Mouse (Mus musculus) urinary bladder, adult 18-20 months (tissue): Measurements from ENCODE around the gene Syt17.
A peak's percentile ranks its signal among the peaks of the same experiment; 100 is the strongest.

ENCODE experiments used
- DNase-seq, 2 experiments: peaks; one replicate each; pipeline ENCODE4 v3.0.0; 2022; ENCODE audit warnings: low spot score in 2 of 2, mixed read lengths in 2 of 2

The Syt17 gene

DNA sequence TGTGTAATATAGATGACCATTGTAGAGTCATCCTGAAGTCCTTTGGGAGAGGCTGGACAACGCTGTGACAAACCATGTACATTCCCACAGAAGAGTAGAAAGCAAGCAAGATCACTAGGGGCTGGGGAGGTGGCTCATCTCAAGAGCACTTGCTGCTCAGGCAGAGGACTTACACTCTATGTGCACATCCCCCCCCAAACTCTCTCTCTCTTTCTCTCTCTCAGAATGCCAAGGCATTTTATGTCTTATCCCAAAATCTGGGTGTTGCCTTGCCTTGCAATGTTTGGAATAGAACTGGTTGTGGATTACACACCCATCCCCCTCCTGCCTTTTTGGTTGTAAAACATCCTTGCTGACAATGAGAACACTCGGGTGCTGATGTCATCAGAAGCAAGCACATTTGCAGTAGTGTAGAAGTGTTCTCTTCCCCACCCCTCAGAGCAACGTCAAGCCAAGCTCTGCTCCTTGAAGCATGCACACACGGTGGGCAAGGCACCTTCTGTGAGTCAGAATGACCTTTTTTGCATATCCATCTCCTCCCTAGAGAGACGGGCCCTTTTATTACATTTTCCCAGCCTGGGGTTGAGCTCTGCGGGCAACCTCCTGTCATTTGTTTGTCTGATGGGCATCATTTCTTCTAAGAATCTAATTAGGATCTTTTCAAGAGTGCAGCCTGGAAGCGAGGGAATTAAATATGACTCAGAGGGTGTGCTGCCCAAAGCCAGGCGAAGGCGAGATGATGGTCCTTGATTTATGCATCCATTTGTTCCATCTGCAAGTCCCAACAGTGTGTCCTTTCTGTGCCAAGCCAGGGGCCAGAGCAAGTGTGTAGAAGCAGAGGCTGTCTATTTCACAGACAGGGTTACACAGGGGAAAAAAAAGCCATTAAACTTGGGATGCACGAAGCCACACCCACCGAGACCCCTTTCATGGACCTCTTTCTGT is 15.1 kb upstream of the Syt17 start:
- no peak for DNase-seq

DNA sequence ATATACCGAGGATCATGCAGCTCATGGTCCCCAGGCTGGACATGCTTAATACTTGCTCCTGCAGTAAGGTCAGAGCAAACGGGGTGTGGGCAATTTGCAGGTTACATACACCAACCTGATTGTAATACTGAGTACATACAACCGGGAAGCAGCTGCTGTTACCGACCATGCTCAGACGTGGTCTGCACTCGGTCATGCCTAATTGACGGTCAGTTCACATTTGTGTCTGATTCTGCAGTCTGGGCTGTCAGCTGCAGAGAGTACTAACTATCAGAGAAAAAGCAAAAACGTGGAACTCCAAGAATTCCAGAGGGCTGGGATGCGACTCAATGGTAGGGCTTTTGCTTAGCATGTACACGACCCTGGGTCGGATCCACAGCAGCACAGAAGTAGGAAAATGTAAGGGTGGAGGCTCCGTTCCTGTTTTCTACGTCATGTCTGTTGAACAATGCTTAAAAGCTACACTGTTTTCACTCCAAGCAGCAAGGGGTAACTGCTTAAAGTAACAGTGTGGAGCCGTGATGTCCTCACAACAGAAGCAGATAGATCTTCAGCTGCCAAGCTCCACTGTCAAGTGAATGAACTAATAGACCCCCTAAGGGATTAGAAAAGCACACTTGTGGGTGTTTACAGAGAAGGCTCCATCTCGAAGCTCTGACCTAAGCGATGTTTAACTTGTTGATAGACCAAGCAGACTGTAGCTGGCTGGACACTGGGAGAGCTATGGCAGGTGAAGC is 13.5 kb upstream of the Syt17 start:
- no peak for DNase-seq

- no peak for DNase-seq
Measured at GRCm38 (mm10) chr7:118453722-118454121, 5.7 kb upstream of the Syt17 start.

GRCm38 (mm10) chr7:118452940-118453339 is 4.9 kb upstream of the Syt17 start:
- no peak for DNase-seq

DNA sequence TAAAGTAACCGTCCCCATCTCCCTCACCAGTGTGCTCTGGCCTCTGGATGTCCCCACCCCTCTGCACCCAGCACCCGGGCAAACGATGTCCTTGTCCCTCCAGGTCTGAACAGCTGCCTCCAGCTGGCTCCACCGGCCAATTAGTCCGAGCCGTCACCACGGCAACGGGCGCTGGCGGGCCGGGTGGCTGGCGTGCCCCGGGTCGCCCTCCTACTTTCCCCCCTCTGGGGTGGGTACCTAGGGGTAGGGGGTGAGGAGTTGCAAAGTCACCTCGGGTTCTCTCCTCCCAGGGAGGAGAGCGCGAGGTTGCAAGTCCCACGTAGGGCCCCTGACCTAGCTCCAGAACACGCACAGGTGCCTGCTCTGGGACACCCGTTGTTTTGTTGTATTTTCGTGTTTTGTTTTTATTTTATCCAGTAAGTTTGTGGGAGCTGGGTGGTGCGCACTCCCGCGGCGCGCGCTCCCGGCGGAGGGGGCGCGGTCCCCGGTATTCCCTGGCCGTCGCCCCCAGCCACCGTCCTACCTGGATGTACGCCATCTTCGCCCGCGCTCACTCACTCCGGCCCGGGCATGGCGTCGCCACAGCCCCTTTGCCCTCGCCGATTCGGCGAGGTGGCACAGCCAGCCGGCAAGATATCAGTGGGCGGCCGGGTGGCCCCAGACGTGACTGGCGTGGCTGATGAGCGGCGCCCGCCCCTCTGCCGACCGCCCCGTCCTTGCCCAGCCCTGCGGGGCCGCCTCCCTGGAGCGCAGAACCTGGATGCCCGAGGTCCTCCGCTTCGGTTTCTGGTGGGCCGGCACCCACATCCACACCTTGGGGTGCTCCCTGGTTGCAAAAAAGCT is 510 bp downstream of the Syt17 start:
- peak in 1 of 2 experiments; percentile 39 for DNase-seq

DNA sequence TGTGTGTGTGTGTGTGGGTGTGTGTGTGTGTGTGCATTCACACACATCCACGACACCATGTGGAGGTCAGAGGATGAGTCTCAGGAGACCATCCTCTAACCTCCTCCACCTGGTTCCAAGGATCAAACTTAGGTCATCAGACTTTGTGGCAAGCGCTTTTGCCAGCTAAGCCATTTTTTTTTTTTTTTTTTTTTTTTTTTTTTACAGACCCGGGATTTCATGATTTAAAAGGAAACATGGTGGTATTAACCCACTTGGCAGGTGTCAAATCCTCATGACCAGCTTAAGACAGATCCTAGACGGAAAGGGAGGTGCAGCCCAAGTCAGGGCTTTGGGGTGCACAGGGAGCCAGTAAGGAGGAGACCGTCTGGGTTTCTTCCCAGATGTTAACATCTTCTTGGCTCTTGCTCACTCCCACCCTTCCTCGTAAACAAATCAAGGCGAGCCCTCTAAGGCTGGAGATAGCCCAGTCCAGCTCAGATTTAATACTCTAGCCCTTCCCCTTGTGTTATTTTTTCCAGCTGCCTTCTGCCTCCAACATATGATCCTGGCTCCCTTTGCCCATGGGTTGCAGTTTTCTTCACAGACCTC is 4.0 kb downstream of the Syt17 start:
- peak in 1 of 2 experiments; percentile 16 for DNase-seq

DNA sequence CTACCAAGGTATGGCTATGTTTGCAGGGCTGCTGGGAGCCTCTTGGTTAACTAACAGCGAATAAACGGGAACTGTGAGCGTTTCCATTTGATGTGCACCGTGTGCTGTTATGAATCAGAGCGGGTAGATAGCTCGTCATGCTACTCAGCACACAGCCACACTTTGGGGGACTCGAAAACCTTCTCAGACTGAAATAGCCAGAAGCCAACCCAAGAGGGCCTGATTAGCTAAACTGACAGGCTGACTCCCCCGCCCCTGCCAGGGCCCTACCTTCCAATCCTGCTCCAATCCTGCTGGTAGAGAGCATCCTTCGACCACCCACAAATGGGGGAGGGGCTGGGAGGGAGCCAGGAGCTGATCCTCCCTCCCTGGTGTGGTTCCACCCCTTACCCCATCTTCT is 4.7 kb downstream of the Syt17 start:
- no peak for DNase-seq

GRCm38 (mm10) chr7:118441535-118441934 is 6.5 kb downstream of the Syt17 start:
- DNase-seq = no peak

GRCm38 (mm10) chr7:118437101-118437802 is 10.8 kb downstream of the Syt17 start:
- no peak for DNase-seq

DNA sequence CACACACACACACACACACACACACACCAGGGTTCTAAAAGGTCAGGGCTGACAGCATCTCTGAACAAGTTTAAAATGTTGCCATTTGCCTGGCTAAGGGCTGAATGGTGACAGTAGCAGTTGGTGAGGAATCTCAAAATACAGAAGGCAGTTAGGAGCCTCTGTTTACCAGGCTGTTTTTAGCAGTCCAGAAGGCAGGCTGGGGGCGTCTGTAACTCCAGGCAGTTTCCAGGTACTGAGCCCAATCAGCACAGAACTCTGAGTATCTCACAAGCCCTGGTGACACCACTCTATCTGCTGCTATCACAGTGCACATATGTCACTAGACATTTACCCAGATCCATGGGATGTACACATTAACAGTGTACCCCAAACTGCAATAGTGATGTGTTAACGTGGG is 19.1 kb downstream of the Syt17 start:
- DNase-seq = no peak

DNA sequence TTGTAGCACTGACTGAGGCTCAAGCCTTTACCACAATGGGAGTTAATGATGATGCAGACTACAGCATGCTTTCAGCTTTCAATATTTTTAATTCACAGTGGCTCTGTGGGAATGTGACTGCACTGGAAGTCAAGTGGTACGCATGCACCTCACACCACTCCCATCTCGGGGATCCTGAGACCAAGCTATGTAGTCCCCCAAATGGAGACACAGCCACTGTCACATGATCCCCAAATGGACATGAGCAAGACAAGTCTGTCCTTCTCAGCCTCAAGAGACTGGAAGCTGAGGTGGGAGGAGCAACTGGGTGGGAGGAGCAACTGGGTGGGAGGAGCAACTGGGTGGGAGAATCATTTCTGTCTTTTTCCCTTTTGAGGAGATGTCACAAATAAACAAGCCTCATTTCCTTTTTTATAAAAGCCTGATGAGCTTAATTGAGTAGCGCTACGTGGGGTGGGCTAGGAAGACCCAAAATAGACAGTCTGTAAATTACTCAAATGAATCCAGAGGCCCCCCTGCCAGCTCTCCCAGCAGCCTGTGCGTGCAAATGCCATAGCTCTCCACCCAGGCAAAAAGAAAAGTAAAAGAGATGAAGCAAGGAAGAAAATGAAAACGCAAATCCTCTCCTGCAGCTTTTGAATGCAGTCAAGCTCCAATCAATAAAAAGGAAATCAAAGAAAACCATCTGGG is 28.4 kb downstream of the Syt17 start:
- DNase-seq = no peak

DNA sequence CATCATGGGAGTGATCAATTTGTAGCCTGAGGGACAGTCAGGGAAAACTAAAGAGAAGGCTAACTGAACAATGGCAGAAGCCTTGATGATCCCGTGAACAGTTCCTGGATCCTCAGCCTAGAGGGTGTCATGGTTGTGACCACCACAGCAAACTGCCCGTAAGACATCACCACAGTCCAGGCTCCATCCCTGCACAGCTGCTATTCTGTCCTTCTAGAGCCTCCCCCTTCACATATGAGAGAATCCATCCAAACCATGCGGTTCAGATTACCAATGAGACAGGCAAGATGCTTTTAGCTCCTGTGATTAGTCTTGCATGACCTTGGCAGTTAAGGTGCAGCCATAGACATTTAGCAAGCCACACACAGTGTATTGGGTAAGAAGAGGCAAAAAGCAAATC is 33.8 kb downstream of the Syt17 start:
- no peak for DNase-seq

- DNase-seq = no peak
Measured at GRCm38 (mm10) chr7:118411877-118412276, 36.1 kb downstream of the Syt17 start.

- DNase-seq = peak in 1 of 2 experiments; percentile 18
Measured at GRCm38 (mm10) chr7:118409421-118409820, 38.6 kb downstream of the Syt17 start.

DNA sequence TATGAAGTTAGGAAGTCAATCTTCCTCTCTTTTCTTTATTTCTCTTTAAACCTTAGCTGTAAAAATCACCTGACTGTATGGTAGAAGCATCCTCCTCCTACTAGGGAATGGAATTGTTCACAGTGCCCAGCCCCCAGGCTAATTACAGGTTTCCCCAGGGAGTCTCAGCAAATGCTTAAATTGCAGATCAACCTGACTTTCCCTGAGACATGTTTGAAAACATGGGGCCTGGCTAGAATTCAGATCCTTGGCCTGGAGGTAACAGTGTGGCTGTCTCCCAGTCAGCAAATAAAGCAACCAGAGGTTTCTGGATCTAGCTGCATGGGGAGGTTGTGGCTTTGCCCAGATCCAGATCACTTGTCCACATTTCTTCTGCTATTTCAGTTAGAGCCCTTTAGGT is 42.8 kb downstream of the Syt17 start:
- DNase-seq = no peak

- no peak for DNase-seq
Measured at GRCm38 (mm10) chr7:118402576-118403022, 45.4 kb downstream of the Syt17 start.

- DNase-seq = no peak
Measured at GRCm38 (mm10) chr7:118401949-118402348, 46.1 kb downstream of the Syt17 start.

DNA sequence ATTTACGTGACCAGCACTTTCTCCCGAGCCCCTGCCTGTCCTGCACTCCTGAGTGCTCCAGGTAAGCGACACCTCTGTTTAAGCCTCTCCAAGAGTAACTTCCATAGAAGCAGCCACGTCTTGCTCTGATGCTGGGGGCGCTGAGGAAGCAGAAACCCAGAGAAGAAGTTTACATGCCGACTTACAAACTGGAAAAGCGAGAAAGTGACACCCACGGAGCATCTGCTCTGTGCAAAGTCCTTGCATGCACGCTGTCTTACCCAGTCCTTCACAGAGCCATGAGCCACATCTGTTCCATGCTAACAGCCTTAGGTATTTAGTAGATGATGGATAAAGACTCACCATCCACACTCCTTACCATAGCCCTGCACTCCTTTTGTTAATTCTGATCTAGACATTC is 48.3 kb downstream of the Syt17 start:
- no peak for DNase-seq

DNA sequence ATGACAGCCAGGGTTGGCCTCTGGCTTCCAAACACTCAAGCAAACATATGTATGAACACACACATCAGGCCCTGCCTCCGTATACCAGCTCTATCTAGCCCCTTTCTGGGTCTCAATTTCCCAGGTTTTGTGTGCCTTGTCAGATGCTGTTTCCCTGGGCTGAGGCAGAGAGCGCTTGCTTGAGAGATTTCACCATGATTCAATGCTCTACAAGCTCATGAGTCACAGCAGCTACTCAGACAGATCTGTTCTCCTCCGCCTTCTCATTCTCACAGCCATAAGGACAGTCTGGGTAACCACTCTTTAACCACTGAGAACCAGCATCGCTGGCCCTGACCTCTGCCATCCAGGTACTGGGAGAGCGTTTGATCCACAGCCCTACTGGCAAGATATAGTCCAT is 57.3 kb downstream of the Syt17 start:
- DNase-seq = no peak

DNA sequence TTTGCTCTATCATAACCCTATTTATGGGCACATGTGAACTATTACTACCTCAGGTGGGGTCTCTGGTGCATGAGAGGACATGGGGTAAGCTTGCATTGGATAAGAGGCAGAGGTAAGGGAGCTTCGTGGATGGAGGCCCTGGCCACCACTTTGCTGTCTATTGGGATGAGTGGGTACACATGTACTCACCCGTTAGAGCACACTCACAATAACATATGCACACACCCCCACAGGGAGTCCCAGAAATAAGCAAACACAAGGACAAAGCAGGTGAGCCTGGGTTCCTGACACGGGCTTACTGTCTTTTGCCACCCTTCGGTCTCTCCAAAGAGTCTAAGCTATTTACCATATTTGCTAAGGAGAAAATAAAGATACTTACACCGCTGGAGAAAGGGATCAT is 67.0 kb downstream of the Syt17 start:
- DNase-seq = no peak
